22 mouse cellular contexts compared by ENCODE assay signal in the genomic region with DNA sequence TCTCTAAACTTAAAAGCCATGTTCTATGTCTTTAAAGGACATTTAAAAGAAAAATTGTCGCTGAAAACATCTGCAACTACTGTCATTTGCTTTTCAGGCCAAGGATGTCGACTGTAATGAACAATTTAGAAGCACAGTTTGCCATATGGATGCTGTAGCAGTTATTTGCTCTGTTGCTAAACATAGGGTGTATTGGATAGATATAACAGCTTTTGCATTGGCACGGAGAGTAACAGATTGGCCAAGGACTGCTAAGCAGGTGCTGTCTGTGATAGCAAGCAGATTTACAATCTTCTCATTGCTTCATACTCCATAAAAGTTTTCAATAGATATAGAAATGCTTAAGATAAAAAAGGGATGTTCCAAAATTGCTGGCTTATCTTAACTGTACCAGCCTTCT. TPM values are rescaled to one million over a fixed set of nuclear protein-coding genes. Genes with fewer than 3 reads are reported as not detected.
DNase-seq lines count a peak whose midpoint lies in the region; ATAC-seq and TF ChIP-seq lines count a peak whose summit lies in the region.
"Had no signal": no experiment of that assay in that cellular context is flagged by ENCODE, and none has a peak within 500 bp of the region (broad histone marks: within the 10 kb centered on the region; RNA-seq: fewer than 3 reads in every experiment).

No protein-coding gene starts in this region.

- no peaks in the 10 kb centered on the region for H3K27me3 ChIP-seq in forebrain, embryonic 15.5 days
- H3K27me3 ChIP-seq in forebrain, embryonic 12.5 days = no peaks in the 10 kb centered on the region
- no peaks in the 10 kb centered on the region for H3K27me3 ChIP-seq in forebrain, postnatal 0 days (ENCODE audit: insufficient read depth, low read length)
- no peaks in the 10 kb centered on the region for H3K27me3 ChIP-seq in hindbrain, embryonic 13.5 days
- H3K27me3 ChIP-seq: heart, embryonic 12.5 days; liver, embryonic 15.5 days; midbrain, embryonic 13.5 days had no signal

- H3K27ac ChIP-seq in forebrain, embryonic 15.5 days (replicated peaks) = no peak overlapping the region
- no peak overlapping the region for H3K27ac ChIP-seq in forebrain, embryonic 12.5 days
- no peak overlapping the region for H3K27ac ChIP-seq in forebrain, postnatal 0 days (ENCODE audit: low read depth, low read length)
- H3K27ac ChIP-seq in hindbrain, embryonic 13.5 days = no peak overlapping the region
- H3K27ac ChIP-seq: liver, embryonic 15.5 days; midbrain, embryonic 13.5 days had no signal

- H3K4me1 ChIP-seq in forebrain, embryonic 15.5 days = no peaks in the 10 kb centered on the region
- no peaks in the 10 kb centered on the region for H3K4me1 ChIP-seq in forebrain, embryonic 12.5 days
- H3K4me1 ChIP-seq in forebrain, postnatal 0 days (ENCODE audit: insufficient read depth) = no peaks in the 10 kb centered on the region
- no peaks in the 10 kb centered on the region for H3K4me1 ChIP-seq in hindbrain, embryonic 13.5 days (replicated peaks)
- H3K4me1 ChIP-seq: heart, embryonic 12.5 days; liver, embryonic 15.5 days; midbrain, embryonic 13.5 days had no signal

- no peak for TF ChIP-seq CTCF in forebrain, postnatal 0 days (IDR thresholded peaks at IDR 0.05; ENCODE audit: low read depth)

- DNase-seq in forebrain, postnatal 0 days = peak; percentile 76
- peak; percentile 65 for DNase-seq in layer of hippocampus, adult 9-11 months
- peak; percentile 50 to 80 for DNase-seq in right cerebral cortex, postnatal 10 days (ENCODE audit: low spot score in 2 of 2)
- no peak for DNase-seq in heart, adult 8-10 months (ENCODE audit: low spot score)
- no peak for DNase-seq in thymus, postnatal 0 days (ENCODE audit: low spot score)
- DNase-seq: cerebellum, adult 9-10 months; embryo, embryonic 11 days; gastrocnemius, postnatal 36 days; kidney, postnatal 14 days; lung, postnatal 4 days; thymus, postnatal 14 days had no signal

- H3K4me2 ChIP-seq in forebrain, embryonic 15.5 days (replicated peaks) = no peak overlapping the region
- H3K4me2 ChIP-seq in forebrain, embryonic 12.5 days = no peak overlapping the region
- H3K4me2 ChIP-seq in forebrain, postnatal 0 days (ENCODE audit: low read depth) = no peak overlapping the region
- H3K4me2 ChIP-seq in hindbrain, embryonic 13.5 days = no peak overlapping the region
- H3K4me2 ChIP-seq: heart, embryonic 12.5 days; liver, embryonic 15.5 days; midbrain, embryonic 13.5 days had no signal

- H3K36me3 ChIP-seq in forebrain, embryonic 15.5 days = no peaks in the 10 kb centered on the region
- H3K36me3 ChIP-seq in forebrain, embryonic 12.5 days (replicated peaks) = no peaks in the 10 kb centered on the region
- no peaks in the 10 kb centered on the region for H3K36me3 ChIP-seq in forebrain, postnatal 0 days (ENCODE audit: insufficient read depth)
- no peaks in the 10 kb centered on the region for H3K36me3 ChIP-seq in hindbrain, embryonic 13.5 days
- H3K36me3 ChIP-seq: heart, embryonic 12.5 days; liver, embryonic 15.5 days; midbrain, embryonic 13.5 days had no signal

- H3K4me3 ChIP-seq in forebrain, embryonic 15.5 days = no peak overlapping the region
- no peak overlapping the region for H3K4me3 ChIP-seq in forebrain, embryonic 12.5 days (replicated peaks)
- H3K4me3 ChIP-seq in forebrain, postnatal 0 days (ENCODE audit: low read depth, low read length) = no peak overlapping the region
- no peak overlapping the region for H3K4me3 ChIP-seq in hindbrain, embryonic 13.5 days
- H3K4me3 ChIP-seq: erythroblast, embryonic 14.5 days; heart, embryonic 12.5 days; liver, embryonic 15.5 days; midbrain, embryonic 13.5 days had no signal

- no peaks in the 10 kb centered on the region for H3K9me3 ChIP-seq in forebrain, embryonic 15.5 days
- no peaks in the 10 kb centered on the region for H3K9me3 ChIP-seq in forebrain, embryonic 12.5 days
- no peaks in the 10 kb centered on the region for H3K9me3 ChIP-seq in forebrain, postnatal 0 days (ENCODE audit: low read length)
- H3K9me3 ChIP-seq in hindbrain, embryonic 13.5 days = no peaks in the 10 kb centered on the region
- H3K9me3 ChIP-seq: heart, embryonic 12.5 days; liver, embryonic 15.5 days; midbrain, embryonic 13.5 days had no signal

- WGBS in forebrain, embryonic 15.5 days = 58% methylated on average over 3 of the region's 3 CpGs
- WGBS in forebrain, embryonic 12.5 days = 78% methylated on average over 3 of the region's 3 CpGs
- WGBS in forebrain, postnatal 0 days = 52% methylated on average over 3 of the region's 3 CpGs
- 77% methylated on average over 3 of the region's 3 CpGs for WGBS in hindbrain, embryonic 13.5 days

- H3K9ac ChIP-seq in forebrain, embryonic 15.5 days (replicated peaks) = no peak overlapping the region
- no peak overlapping the region for H3K9ac ChIP-seq in forebrain, embryonic 12.5 days
- no peak overlapping the region for H3K9ac ChIP-seq in forebrain, postnatal 0 days
- no peak overlapping the region for H3K9ac ChIP-seq in hindbrain, embryonic 13.5 days
- H3K9ac ChIP-seq: heart, embryonic 12.5 days; liver, embryonic 15.5 days; midbrain, embryonic 13.5 days had no signal

- ATAC-seq in forebrain, embryonic 15.5 days (replicated peaks) = peak; percentile 76
- ATAC-seq in forebrain, embryonic 12.5 days (ENCODE audit: low FRiP score) = no peak
- ATAC-seq in forebrain, postnatal 0 days = peak; percentile 95
- no peak for ATAC-seq in hindbrain, embryonic 13.5 days (ENCODE audit: low FRiP score)
- ATAC-seq: intestine, embryonic 16.5 days; midbrain, embryonic 13.5 days had no signal

RNA-seq across cellular contexts. Expression of gene Glra3, which starts 57.6 kb away (rescaled TPM):
- 0.38 and 0.56 TPM in 2 replicates for polyA plus RNA-seq in forebrain, embryonic 15.5 days (2015; fragmentation: Nextera tagmentation; extraction: Ambion mirVana)
- 0.09 and 0.11 TPM in 2 replicates for polyA plus RNA-seq in forebrain, embryonic 12.5 days (2016; fragmentation: Nextera tagmentation; extraction: Ambion mirVana)
- 5.7 and 8.5 TPM in 2 replicates for total RNA-seq in forebrain, postnatal 0 days (2014; rRNA removed)
- polyA plus RNA-seq in forebrain, postnatal 0 days (2015; fragmentation: Nextera tagmentation; extraction: Ambion mirVana) = 0.68 and 1.2 TPM in 2 replicates
- total RNA-seq in heart, adult 8-10 months (2022) = not detected
- 0.57 and 0.70 TPM in 2 replicates for polyA plus RNA-seq in hindbrain, embryonic 13.5 days (2015; fragmentation: Nextera tagmentation; extraction: Ambion mirVana)
- not detected in 2 replicates for polyA plus RNA-seq in thymus, postnatal 0 days (2015; fragmentation: Nextera tagmentation; extraction: Ambion mirVana)
- total RNA-seq: gastrocnemius, postnatal 36 days; hematopoietic stem cell, adult 5-6 weeks had no signal
- polyA plus RNA-seq: erythroblast, embryonic 14.5 days; heart, embryonic 12.5 days; intestine, embryonic 16.5 days; limb, embryonic 11.5 days; liver, embryonic 15.5 days; neural tube, embryonic 11.5 days had no signal

Comparison
In these comparisons a context has a peak if more than half of its experiments do, and no peak if none do; other contexts are left out.
1. ATAC-seq: peak in forebrain, embryonic 15.5 days (single experiment) and forebrain, postnatal 0 days (single experiment); none in forebrain, embryonic 12.5 days (single experiment) and hindbrain, embryonic 13.5 days (single experiment).
2. DNase-seq: peak in forebrain, postnatal 0 days (single experiment), layer of hippocampus, adult 9-11 months (single experiment) and right cerebral cortex, postnatal 10 days (2 of 2); none in heart, adult 8-10 months (single experiment) and thymus, postnatal 0 days (single experiment).